Mouse (Mus musculus) neutrophil, adult 5-6 weeks (primary cell): Measurements from ENCODE around the gene Afg1l. TPM values are rescaled to one million over a fixed set of nuclear protein-coding genes. Genes with fewer than 3 reads are reported as not detected.
A peak's percentile ranks its signal among the peaks of the same experiment; 100 is the strongest.

Experiments used
- ATAC-seq: fragments of 151-379, 151-347 bp; 2 replicates; pipeline ENCODE4 v1.8.0; 2017; ENCODE audit warnings: mild to moderate bottlenecking, moderate TSS enrichment; ENCODE audit not compliant: insufficient number of reproducible peaks, poor library complexity, low FRiP score, severe bottlenecking; ENCODE audit errors: extremely low read depth
- total RNA-seq: library from RNA; stranded (forward); fragments of 200-1000 nt; gene quantifications from 2 replicates; pipeline ENCODE4 v1.2.3, GENCODE M21; 2017

Afg1l gene
- total RNA-seq, 1 experiment from 2014 or later, result 7.1 TPM

DNA sequence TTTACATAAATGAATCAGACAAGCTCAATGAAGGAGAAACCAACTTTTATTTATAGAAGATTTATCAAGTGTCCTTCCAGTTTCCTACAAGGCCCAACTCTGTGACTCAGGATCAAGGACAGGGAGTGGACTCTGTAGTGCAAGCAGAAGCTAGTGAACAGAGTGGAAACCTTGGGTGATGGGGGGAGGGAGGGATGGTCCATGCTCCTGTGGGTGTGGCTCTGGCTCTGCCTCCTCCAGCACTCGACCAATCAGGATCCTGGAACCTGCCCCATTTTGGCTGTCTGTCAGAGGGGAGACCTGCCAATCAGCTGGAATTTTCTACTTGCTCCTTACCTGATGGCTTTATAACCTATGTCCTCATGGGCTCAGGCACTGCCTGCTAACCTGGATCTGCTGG is 165.8 kb downstream of the Afg1l start:
- ATAC-seq, result no peak

DNA sequence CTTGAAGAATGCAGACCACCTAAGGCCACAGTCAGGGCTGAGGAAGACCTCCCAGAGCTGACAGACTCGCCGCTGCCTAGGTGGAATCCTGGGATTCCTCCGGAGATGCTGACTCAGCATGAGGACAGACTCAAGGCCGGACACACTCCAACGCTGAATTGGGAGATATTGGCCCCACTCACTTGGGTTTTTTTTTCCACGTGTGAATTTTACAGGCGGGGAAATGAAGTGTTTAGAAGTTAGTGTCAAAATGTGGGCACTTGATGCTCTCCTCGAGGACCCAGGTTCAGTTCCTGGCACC is 169.7 kb downstream of the Afg1l start:
- no peak for ATAC-seq

DNA sequence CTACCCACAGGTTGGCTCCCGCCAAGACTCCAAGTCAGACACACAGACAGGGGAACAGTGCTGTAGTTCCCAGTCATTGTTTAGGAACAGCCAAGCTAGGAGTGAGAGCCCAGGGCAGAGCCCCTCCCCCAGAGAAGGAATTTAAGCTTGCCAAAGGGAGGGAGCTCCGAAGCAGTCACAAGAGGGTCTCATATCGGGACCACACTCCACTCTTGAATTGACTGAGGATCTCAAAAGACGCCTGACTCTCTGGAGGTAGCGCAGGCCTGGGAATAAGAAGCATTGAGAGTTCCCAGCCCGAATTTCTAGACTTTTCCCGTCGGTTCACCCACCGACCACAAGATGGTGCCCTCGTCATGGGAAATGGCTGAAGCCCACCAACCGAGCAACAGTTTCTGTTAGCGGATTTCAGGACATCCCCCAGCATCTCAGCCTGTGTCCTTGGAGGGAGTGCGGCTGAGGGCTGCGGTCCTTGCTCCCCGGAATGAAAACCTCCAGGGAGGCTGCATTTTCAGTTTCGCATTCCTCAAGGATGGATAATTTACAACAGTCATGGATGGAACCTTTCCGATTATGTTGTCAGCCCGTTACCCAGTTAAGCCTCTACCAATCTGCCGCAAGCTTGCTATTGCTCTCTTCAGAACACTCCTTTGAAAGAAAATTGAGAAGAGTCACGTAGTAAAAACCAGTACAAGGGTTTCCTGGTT is 170.2 kb downstream of the Afg1l start:
- ATAC-seq, result peak; percentile 36; the same call in 1 of the 2 replicates

DNA sequence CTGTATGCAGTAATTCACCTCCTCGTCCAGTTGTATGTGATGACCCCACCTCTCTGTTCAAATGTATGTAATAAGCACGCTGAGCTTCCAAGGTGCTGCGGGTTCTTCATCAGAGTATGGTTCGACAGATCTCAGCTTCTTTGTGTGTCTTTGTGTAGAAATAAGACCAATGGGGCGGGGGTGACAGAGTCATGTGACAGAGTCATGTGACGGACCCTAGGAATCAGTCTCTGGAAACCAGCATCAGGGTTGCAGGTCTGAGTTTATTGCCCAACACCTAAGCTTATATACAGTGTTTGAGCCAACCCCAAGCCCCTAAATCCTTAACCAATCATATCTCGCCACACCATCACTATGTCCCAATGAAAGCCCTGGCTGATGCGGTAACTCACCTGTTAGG is 171.9 kb downstream of the Afg1l start:
- ATAC-seq, result no peak

DNA sequence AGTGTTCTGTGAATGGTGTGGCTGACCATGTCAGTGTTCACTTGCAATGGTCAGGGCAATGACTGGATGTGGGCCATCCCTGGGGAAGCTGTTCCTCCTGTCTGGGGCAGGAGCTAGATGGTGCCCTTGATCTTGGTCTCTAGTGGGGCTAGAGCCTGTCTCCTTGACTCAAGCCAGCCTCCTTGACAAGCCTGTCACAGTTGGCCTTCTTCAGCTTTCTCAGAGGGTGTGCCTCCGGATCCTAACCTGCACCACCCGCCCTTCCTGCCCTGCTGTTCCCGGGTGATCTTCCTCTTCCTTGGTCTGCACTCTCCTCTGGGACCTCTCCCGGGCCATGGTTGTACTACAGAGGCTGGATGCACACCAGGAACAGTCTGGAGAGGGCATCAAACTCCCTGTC is 177.6 kb downstream of the Afg1l start:
- no peak for ATAC-seq

DNA sequence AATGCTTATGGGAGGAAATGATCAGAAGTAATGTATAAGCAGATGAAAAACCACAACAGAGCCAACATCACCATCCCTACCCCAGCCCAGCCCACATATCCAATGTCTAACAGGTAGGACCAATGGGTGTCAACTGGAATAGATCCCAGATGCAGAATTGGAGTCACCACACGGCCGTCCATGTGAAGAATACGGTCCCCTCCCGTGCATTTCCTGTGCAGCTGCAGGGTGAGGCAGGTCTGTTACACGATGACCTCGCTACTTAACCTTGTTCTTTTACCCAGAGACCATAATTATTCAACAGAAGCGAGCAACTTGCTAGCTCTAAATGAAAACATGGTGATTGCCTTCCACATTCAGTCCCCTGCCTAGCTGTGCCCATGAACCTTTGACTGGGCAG is 178.4 kb downstream of the Afg1l start:
- ATAC-seq, result no peak

DNA sequence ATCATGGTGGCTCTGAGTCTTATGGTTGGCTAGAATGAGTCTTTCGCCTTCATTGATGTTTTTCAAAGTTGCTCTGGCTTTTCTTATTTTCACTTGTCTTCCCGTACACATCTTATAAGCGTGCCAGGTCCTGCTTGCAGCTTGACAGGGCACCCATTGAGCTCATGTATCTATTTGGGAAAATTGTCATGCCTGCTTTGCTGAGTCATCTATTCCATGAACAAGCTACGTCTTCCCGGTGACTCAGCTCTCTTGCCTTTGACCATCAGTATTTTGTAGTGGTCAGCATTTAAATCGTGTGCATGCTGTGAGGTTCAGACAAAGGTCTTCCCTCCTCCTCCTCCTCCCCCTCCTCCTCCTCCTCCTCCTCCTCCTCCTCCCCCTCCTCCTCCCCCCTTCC is 178.9 kb downstream of the Afg1l start:
- no peak for ATAC-seq

DNA sequence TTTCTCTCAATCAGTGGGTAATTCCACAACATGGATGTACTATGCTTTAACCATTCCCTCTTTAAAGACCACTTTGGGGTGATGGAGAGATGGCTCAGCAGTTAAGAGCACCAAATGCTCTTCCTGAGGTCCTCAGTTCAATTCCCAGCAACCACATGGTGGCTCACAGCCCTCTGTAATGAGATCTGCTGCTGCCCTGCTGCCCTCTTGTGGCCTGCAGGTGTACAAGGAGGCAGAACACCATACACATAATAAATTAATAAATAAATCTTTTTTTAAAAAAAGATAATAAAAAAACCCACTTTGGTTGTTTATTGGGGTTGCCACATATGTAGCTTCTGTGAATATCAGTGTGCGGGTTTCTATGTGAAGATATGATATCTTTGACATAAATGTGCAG is 180.4 kb downstream of the Afg1l start:
- no peak for ATAC-seq

DNA sequence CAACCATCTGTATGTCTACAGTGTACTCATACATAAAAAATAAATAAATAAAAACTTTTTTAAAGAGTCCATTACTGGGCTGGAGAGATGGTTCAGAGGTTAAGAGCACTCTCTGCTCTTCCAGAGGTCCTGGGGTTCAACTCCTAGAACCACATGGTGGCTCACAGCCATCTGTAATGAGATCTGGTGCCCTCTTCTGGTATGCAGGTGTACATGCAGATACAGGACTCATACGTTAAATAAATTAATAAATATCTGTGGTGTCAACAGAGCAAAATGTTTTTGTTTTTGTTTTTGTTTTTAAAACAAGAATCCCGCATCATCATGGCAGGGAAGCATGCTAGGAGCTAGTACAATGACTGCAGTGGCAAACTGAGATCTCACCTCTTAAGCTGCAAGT is 181.3 kb downstream of the Afg1l start:
- ATAC-seq, result no peak

DNA sequence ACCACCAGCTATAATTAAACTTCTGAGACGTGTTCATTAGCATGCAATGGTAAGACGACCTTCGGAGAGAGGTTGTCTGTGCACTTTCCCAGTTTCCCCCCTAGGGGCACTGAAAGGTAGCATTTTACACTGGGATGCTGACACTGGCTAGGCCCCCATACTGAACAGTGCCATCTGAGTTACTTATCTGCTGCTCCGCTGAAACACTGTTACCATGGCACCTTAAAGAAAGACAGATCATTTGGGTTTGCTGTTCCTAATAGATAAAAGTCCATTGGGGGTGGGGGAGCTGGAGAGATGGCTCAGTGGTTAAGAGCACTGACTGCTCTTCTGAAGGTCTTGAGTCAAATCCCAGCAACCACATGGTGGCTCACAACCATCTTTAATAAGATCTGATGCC is 181.8 kb downstream of the Afg1l start:
- ATAC-seq, result no peak

DNA sequence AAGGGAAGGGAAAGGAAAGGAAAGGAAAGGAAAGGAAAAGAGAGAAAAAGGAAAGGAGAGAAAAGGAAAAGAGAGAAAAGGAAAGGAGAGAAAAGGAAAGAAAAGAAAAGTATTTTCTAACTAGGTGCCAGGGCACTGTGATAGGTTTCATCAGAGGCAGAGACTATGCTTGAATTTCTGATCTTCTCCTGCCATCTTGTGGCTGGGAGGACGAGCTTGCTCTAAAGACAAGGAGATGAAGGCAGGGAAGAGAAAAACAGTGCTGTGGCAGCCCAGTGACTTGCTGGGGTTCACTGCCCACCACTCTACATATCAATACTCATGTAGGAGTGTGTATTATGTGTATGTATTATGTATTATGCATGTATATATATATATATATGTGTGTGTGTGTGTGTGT is 183.3 kb downstream of the Afg1l start:
- 0 out of 2 replicates have a peak, but pooled peaks have one; percentile 37 for ATAC-seq

DNA sequence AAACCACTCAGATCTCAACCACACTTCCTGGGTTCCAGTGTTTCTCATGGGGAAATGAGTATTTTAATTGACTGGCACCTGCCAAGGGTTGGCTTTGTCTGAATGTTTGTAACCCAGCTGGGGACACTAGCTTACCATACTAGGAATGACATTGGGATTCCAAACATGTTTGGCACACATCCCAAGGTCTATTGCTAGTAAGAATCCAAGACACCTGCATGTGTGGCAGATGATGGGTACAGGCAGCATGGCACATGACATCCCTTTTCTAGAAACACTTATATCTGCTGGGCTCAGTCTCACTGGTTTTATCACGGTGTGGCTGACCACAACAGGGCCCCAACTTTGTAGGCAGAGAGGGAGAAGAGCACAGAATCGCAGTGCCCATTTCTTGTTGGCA is 184.0 kb downstream of the Afg1l start:
- no peak for ATAC-seq

DNA sequence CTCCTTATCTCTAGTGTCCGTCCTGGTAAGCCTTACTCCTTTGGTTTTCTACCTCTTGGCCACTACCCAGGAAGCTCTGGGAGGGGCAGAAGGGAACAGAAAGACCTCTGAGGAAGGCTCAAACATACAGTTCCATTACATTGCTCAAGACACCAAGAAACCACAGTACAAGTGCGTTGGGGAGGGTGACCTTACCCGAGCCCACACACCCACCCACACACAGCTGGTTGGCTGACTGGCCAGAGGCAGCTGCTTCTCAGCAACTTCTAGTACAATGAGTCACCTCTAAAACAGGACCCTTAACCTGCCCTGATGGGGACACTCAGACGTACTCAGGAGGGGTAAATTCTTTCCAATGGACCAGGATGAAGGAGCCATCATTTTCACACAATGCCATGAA is 184.5 kb downstream of the Afg1l start:
- no peak for ATAC-seq

DNA sequence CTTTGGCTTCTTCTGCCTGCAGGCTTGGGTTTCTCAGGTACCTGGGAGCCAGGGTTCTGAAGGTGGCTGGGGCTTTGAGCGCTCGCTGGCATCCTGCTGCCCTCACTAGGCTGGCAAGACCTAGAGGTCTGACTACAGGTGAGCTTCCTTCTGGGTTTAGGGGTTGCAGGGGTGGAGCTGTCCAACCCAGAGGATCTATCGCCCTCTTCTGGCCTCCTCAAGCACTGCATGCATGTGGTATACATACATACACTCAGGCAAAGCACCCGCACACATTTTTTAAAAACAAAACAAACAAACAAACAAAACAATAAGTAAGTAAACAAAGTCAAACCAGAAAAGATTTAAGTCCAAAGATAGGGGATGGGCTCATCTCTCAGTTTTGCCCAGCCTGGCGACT is 187.0 kb downstream of the Afg1l start:
- ATAC-seq, result peak; percentile 74

DNA sequence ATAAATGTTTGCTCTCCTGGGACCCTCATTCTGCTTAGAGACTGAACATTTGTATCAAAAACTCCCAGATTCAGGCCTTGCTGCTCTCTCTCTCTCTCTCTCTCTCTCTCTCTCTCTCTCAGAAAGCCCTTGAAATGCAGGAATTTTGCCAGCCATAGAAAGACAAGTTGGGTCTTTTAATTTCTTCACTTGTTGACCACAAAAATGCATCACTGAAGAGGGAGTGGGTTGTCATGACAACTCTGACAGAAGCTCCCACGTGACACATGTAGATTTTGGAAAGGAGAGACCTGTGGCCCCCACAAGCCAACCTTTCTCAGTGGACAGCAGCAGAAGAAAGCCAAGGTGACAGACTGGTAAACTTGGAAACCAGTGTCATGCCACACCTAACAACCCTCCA is 190.7 kb downstream of the Afg1l start:
- ATAC-seq, result no peak

DNA sequence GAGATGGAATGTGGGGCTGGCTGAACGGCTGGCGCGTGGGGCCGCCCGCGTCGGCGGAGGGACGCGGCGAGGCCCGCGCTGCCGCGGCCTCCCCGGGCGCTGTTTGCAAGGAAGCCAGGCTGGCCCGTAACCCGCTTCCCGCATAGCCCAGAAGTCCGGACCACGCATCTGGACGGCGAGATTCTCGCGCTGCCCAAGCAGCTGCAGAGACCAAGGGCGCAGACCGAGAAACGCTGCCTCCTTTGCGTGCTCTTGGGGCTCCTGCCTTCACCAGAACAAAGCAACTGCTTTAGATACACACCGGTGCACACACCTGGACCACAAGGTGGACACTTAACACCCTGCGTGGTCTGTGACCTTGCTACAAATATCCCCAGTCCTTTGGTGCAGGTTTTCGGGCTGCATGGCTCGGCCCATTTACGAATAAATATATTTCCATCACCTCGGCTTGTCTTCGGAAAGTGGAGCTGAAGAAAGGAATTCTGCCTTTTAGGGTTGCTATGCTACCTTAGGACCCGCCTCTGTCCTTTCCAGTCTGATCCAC is 200.0 kb downstream of the Afg1l start:
- no peak for ATAC-seq

DNA sequence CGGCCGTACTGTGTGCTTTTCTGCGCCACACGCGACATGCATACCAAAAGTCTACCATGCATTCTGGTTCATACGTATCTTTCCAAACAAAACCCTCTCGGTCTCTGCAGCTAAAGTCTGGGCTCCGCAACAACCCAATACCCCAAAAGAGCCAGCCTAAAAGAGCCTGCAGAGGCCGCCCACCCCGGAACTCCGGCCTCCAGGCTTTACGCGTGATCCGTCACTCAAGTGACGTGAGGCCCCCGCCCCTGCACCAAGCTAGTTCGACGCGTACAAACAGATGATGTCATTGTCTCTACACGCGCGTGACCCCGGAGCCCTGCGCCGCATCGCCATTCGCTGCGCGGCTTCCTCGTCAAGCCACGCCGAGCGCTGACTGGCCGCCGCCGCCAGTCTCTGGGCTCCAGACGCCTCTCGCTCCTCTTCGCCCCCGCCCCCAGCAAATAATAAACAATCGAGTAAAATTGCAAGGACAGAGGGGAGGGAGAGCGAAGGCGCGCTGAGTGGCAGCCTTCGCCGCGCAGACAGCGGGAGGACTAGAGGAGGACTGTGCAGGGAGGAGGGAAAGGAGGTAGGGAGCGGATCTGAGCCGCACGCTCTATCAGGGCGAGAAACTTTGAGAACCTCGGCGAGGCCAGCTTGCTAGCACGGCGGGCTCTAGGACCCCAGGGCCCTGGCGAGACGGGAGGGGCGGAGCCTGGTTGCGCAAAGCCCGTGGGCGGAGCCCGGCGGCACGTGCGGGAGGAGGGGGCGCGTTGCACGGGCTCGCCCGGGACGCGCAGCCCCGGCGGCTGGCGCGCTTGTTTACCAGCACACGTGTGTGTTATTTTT is 200.7 kb downstream of the Afg1l start:
- ATAC-seq, result peak; percentile 77

DNA sequence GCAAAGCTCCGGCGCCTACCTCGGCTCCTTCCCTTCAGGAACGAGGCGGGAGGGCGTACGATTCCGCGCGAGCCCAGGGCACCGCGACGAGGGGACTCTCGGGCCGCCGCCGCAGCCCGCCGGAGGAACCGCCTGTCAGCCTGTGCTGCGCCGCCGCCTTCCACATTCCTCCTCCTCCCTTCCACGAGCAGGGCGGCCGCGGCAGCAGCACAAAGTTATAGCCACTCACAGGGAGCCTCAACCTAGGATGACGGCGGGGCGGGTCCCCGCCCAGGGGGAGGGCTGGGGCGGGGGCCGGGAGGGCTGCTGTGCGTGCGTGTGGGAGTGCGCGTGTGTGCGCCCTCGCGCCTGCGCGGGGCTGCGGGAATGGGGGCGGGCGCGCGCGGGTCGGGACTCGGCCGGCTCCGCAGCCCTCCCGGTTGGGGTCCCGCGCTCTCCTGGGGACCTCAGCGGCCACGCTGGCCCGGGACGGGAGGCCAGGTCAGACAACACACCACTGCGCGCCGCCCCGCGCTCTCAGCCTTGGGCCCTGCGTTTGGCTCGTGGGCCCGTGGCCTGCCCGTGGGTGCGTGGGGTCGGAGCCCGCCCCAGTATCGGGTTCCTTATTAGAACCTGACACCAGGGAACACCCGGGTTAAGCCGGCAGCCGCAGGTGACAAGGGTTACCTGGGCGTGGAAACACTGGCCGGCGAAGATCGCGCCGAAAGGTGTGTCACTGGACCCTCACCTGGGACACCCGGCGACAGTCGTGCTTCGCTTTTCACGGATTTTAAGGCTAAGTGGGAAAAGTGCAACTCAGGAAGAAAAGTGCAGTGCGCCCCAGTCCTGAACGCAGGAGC is 201.6 kb downstream of the Afg1l start, which contains the start of gene Foxo3:
Foxo3 (minus strand) TSS at position 249 of the 839 bp plus-strand sequence.
- ATAC-seq, result peak; percentile 63

DNA sequence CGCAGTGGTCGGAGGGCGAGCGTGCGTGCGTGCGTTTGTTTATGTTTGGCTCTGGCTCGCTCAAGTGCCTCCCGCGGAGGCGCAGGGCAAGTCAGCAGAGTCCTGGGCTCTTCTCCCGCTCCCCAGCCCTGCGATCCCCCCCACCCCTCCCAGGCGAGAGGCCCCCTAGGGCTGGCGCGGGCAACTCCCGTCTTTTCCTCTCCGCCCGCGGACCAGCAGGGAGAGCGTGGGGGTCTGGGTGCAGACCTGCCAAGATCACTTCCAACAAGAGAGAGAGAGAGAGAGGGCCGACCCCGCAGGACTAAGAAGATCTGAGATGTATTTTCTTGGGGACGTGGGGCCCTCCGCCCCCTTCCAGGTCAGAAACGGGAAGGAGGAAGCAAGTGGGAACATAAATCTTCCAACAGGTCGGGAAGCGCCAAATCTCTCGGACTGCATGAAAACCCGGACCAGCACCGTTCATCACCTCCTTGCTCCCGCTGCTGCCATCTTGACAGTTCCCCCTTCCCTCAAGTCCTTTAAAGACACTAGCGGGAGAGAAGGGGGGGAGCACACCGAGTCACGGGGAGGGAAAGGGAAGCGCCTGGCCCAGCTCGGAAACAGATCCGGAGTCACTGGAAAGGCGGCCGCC is 202.4 kb downstream of the Afg1l start:
- ATAC-seq, result no peak
